Mouse (Mus musculus): ENCODE results near the gene Trak1. TPM values are rescaled to one million over a fixed set of nuclear protein-coding genes. Genes with fewer than 3 reads are reported as not detected.
"Not testable (repeated sequence)": the region's sequence is repeated elsewhere in the genome, so short reads cannot be mapped to it uniquely, and the experiment has no call there.

Gene Trak1
- total RNA-seq, 2 experiments from 2014 or later, result 217 to 226 TPM

- no peak for DNase-seq (ENCODE audit: low spot score in 2 of 2)
- intact Hi-C loops (cut with DNase I), result no loop called here
Measured at GRCm38 (mm10) chr9:121442145-121442544, 144.8 kb downstream of the Trak1 start.

GRCm38 (mm10) chr9:121443696-121444366, 146.5 kb downstream of the Trak1 start:
- no peak for DNase-seq (ENCODE audit: low spot score in 2 of 2)
- intact Hi-C loops (cut with DNase I), result no loop called here

- DNase-seq (ENCODE audit: low spot score in 2 of 2), result no peak
- intact Hi-C loops (cut with DNase I), result no loop called here
Measured at GRCm38 (mm10) chr9:121444367-121444707, 147.0 kb downstream of the Trak1 start.

- intact Hi-C loops (cut with DNase I), result no loop called here
- peak in 1 of 2 experiments; percentile 41 for DNase-seq (ENCODE audit: low spot score in 2 of 2)
Measured at GRCm38 (mm10) chr9:121445364-121445763, 148.1 kb downstream of the Trak1 start.

- DNase-seq (ENCODE audit: low spot score in 2 of 2), result peak; percentile 49 to 59
- intact Hi-C loops (cut with DNase I), result loop anchor here (2.0 kb wide), 1 partner anchor 54 kb away; no protein-coding TSS in a partner anchor
Measured at GRCm38 (mm10) chr9:121446431-121446831, 149.1 kb downstream of the Trak1 start.

GRCm38 (mm10) chr9:121452342-121452942, 155.1 kb downstream of the Trak1 start:
- intact Hi-C loops (cut with DNase I), result not testable (repeated sequence)

GRCm38 (mm10) chr9:121454891-121455290, 157.6 kb downstream of the Trak1 start:
- no peak for DNase-seq (ENCODE audit: low spot score in 2 of 2)
- intact Hi-C loops (cut with DNase I), result no loop called here

More at GRCm38 (mm10) chr9:121452342-121452942, 155.1 kb downstream of the Trak1 start:
- DNase-seq (ENCODE audit: low spot score in 2 of 2), result peak; percentile 57 to 63

- no peak for DNase-seq (ENCODE audit: low spot score in 2 of 2)
- intact Hi-C loops (cut with DNase I), result no loop called here
Measured at GRCm38 (mm10) chr9:121456739-121457515, 159.6 kb downstream of the Trak1 start.

- intact Hi-C loops (cut with DNase I), result no loop called here
- DNase-seq (ENCODE audit: low spot score in 2 of 2), result peak; percentile 40 to 50
Measured at GRCm38 (mm10) chr9:121458466-121458865, 161.2 kb downstream of the Trak1 start.

- intact Hi-C loops (cut with DNase I), result no loop called here
- no peak for DNase-seq (ENCODE audit: low spot score in 2 of 2)
Measured at GRCm38 (mm10) chr9:121459950-121460349, 162.6 kb downstream of the Trak1 start.

- no peak for DNase-seq (ENCODE audit: low spot score in 2 of 2)
- intact Hi-C loops (cut with DNase I), result no loop called here
Measured at GRCm38 (mm10) chr9:121460527-121460926, 163.2 kb downstream of the Trak1 start.

GRCm38 (mm10) chr9:121467460-121467859, 170.2 kb downstream of the Trak1 start:
- intact Hi-C loops (cut with DNase I), result loop anchor here (5.0 kb wide), 1 partner anchor 220 kb away; no protein-coding TSS in a partner anchor
- DNase-seq (ENCODE audit: low spot score in 2 of 2), result no peak

- DNase-seq (ENCODE audit: low spot score in 2 of 2), result no peak
- intact Hi-C loops (cut with DNase I), result loop anchor here (5.0 kb wide), 1 partner anchor 222 kb away; no protein-coding TSS in a partner anchor
Measured at GRCm38 (mm10) chr9:121469711-121470110, 172.4 kb downstream of the Trak1 start.

- intact Hi-C loops (cut with DNase I), result loop anchor here (5.0 kb wide), 1 partner anchor 203 kb away; no protein-coding TSS in a partner anchor
- no peak for DNase-seq (ENCODE audit: low spot score in 2 of 2)
Measured at GRCm38 (mm10) chr9:121474771-121475170, 177.5 kb downstream of the Trak1 start.

GRCm38 (mm10) chr9:121475488-121476452, 178.5 kb downstream of the Trak1 start:
- no peak for DNase-seq (ENCODE audit: low spot score in 2 of 2)
- intact Hi-C loops (cut with DNase I), result loop anchor here (5.0 kb wide), 1 partner anchor 202 kb away; no protein-coding TSS in a partner anchor

GRCm38 (mm10) chr9:121477305-121477911, 180.1 kb downstream of the Trak1 start:
- DNase-seq (ENCODE audit: low spot score in 2 of 2), result peak; percentile 78 to 85
- intact Hi-C loops (cut with DNase I), result loop anchor here (5.0 kb wide), 1 partner anchor 200 kb away; no protein-coding TSS in a partner anchor

- peak; percentile 71 to 85 for DNase-seq (ENCODE audit: low spot score in 2 of 2)
- intact Hi-C loops (cut with DNase I), result loop anchor here (1.0 to 5.0 kb wide), 2 partner anchors 126 to 198 kb away; no protein-coding TSS in a partner anchor
Measured at GRCm38 (mm10) chr9:121479453-121479852, 182.2 kb downstream of the Trak1 start.

GRCm38 (mm10) chr9:121487216-121487615, 189.9 kb downstream of the Trak1 start:
- no peak for DNase-seq (ENCODE audit: low spot score in 2 of 2)

More at GRCm38 (mm10) chr9:121487216-121487615, 189.9 kb downstream of the Trak1 start:
- intact Hi-C loops (cut with DNase I), result no loop called here

Data from left cerebral cortex, postnatal 14 days (tissue).